Mouse (Mus musculus): ENCODE measurements at regions not wholly inside any gene's neighbourhood (a gene's known extent, or its start where the extent isn't known, plus 50 kb on each side); places are given as distances from the start of the nearest gene placed in this dataset.

GRCm38 (mm10) chr8:24212216-24213200 lies 513.1 kb downstream of the Adam3 start:
- in situ Hi-C loops (cut with MboI; ENCODE audit: low pct_unique_long_range_greater_than_20kb in 1 of 2, low sequenced_read_pairs in 2 of 2, unreplicated experiment in 1 of 2) = no loop called here

GRCm38 (mm10) chr8:24211091-24211490 lies 514.6 kb downstream of the Adam3 start:
- in situ Hi-C loops (cut with MboI; ENCODE audit: low pct_unique_long_range_greater_than_20kb in 1 of 2, low sequenced_read_pairs in 2 of 2, unreplicated experiment in 1 of 2) = no loop called here

Data from mouse embryonic stem cell (cell line).